Mouse (Mus musculus): ENCODE measurements around the gene Pgm5. TPM values are rescaled to one million over a fixed set of nuclear protein-coding genes. Genes with fewer than 3 reads are reported as not detected.

The Pgm5 gene
- polyA plus RNA-seq, 1 experiment from 2014 or later = 0.13 TPM

DNA sequence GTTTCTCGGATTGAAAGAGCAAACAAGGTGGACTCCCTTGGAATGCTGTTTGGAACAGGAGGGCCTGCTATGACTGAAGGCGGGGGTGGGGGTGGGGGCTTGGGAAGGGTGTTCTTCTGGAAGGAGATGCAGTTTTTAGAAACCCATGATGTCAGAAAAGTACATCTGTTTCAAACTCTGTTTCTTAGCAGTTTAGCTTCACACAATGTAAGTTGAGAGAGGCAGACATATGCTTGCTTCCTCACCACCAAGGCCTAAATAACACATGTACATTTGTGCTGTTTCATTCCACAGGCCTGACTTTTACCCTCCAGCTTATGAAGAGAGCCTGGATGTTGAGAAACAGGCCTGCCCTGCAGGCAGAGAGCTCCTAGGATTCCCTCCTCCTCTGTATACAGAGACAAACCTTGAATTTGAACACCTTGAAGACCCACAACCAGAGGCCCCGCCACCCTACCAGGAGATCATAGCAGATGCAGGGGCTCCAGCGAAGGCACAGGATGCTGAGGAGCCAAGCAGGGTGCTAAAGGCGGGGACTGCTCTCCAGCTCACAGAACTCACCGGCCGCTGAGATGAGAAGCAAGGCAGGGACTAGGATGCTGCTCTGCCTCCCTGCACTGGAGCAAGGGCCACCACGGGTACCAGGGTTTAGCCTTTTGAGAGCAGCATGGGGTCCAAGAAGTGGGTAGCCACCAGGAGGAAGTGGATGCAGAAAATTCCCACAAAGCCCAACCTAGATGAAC is 184.2 kb downstream of the Pgm5 start:
- WGBS = 67% methylated on average over 8 of the region's 8 CpGs
- no peaks in the 10 kb centered on the region for H3K36me3 ChIP-seq

DNA sequence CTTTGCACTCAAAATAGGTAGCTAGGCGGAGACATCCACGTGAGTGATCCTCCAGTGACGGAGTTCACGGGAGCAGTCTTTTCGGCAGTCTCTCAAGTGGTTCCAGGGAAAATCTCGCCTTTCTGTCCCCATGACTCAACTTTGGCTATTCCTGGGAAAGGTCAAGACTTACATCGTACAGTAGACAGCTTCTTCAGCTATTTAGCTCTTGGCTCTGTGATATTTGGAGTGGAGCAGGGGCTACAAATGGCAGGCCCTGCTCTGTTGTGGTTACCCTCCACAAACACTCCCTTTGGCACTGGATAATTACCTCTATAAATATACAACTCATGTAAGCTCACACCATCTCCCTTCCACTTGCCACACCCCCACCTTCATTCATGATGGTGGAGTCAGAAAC is 185.2 kb downstream of the Pgm5 start:
- H3K27ac ChIP-seq = no peak overlapping the region
- WGBS = 91% methylated on average over 7 of the region's 7 CpGs
- no peak overlapping the region for H3K4me3 ChIP-seq
- H3K36me3 ChIP-seq = no peaks in the 10 kb centered on the region
- H3K27me3 ChIP-seq (ENCODE audit: insufficient read depth, poor library complexity, severe bottlenecking) = no peaks in the 10 kb centered on the region
- H3K9me3 ChIP-seq = no peaks in the 10 kb centered on the region
- H3K4me1 ChIP-seq (replicated peaks) = peaks cover 8% of the 10 kb centered on the region; the same call in 1 of the 2 replicates
- no peak for DNase-seq (ENCODE audit: low spot score)

More for the DNA sequence above, 184.2 kb downstream of the Pgm5 start:
- Histone ChIP-seq H3K27ac (no peak overlapping the region), H3K4me3 (no peak overlapping the region), H3K9me3 (no peaks in the 10 kb centered on the region), H3K27me3 (ENCODE audit: insufficient read depth, poor library complexity, severe bottlenecking) (no peaks in the 10 kb centered on the region), H3K4me1 (replicated peaks) (no peaks in the 10 kb centered on the region)
- DNase-seq (ENCODE audit: low spot score) = no peak

DNA sequence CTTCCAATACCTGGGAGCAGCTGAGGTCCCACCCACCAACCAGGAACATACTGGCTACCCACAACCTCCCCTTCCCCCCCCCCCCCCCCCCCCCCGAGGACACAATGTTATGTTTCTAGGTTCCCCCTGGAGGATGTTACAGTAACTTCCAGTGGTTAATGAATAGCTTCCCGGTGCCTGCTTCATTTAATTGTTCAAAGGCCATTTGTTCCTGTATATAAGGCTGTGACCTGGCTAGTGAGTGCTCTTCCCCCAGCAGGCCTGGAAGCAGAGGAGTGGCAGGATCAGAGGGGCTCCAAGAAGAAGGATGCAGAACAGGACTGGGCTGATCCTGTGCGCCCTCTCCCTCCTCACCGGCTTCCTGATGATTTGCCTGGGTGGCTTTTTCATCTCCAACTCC is 187.9 kb downstream of the Pgm5 start, which contains the start of gene Tmem252:
Gene Tmem252, plus strand, starts transcription at position 247 of the 400 bp plus-strand sequence.
- Histone ChIP-seq H3K27ac (no peak within 1 kb of the TSS), H3K27me3 (ENCODE audit: insufficient read depth, poor library complexity, severe bottlenecking) (no peaks in the 10 kb centered on the region), H3K9me3 (no peaks in the 10 kb centered on the region), H3K36me3 (no peaks in the 10 kb centered on the region), H3K4me1 (replicated peaks) (peaks cover 11% of the 10 kb centered on the region; the same call in 1 of the 2 replicates), H3K4me3 (no peak within 1 kb of the TSS)
- WGBS = 67% methylated on average over 4 of the region's 4 CpGs
- no peak for DNase-seq (ENCODE audit: low spot score)

DNA sequence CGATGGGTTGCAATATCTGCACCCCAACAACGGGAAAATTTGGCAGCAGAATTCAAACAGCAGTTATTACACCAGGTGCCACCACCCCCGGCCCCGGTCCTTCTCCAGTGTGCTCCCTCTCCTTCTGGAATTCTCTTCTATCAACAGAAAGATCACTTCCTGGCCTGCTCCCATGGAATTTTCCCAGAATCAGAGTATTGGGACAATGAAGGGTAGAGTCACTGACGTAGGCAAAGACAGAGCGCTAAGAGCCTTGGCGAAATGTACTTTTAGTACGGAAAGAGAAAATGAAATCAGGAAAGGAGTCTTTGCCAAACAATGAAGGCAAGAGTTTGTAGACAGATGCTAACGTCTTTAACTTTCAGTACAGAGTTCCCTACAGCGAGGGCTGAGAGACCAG is 188.3 kb downstream of the Pgm5 start:
- Histone ChIP-seq H3K9me3 (no peaks in the 10 kb centered on the region), H3K36me3 (no peaks in the 10 kb centered on the region), H3K27ac (no peak overlapping the region), H3K4me1 (replicated peaks) (peaks cover 11% of the 10 kb centered on the region; the same call in 1 of the 2 replicates), H3K27me3 (ENCODE audit: insufficient read depth, poor library complexity, severe bottlenecking) (no peaks in the 10 kb centered on the region), H3K4me3 (no peak overlapping the region)
- 86% methylated on average over 10 of the region's 10 CpGs for WGBS
- DNase-seq (ENCODE audit: low spot score) = no peak

DNA sequence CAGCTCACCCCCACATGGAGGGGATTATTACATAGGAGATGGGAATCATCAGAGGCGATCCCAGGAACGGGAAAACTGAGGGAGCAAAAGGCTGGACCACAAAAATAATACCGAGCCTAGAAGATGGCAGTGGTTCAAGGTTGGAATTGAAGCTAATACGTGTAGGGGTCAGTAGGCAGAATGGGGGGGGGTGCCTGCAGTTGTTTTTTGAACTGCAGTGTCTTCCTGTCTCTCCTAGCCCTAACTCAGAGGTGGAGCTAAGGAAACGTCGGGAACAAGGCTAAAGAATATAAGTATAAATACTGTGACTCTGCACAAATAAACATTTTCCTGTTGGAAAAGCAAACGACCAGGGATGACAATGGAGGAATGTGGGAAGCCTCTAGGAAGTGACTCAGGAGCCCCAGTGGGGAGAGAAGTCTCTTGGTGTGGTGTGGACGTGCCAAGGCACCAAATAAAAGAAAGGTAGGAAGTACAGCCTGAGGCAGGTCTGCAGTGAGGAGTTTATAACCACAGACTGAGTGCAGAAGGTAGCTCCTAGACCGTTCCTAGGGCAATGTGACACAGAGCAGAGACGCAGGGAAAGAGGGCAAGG is 189.2 kb downstream of the Pgm5 start:
- H3K36me3 ChIP-seq = no peaks in the 10 kb centered on the region
- no peaks in the 10 kb centered on the region for H3K27me3 ChIP-seq (ENCODE audit: insufficient read depth, poor library complexity, severe bottlenecking)
- H3K4me3 ChIP-seq = no peak overlapping the region
- 74% methylated on average over 10 of the region's 10 CpGs for whole genome bisulfite sequencing
- H3K4me1 ChIP-seq (replicated peaks) = peaks cover 11% of the 10 kb centered on the region; the same call in 1 of the 2 replicates
- no peak overlapping the region for H3K27ac ChIP-seq
- no peaks in the 10 kb centered on the region for H3K9me3 ChIP-seq
- DNase-seq (ENCODE audit: low spot score) = no peak

DNA sequence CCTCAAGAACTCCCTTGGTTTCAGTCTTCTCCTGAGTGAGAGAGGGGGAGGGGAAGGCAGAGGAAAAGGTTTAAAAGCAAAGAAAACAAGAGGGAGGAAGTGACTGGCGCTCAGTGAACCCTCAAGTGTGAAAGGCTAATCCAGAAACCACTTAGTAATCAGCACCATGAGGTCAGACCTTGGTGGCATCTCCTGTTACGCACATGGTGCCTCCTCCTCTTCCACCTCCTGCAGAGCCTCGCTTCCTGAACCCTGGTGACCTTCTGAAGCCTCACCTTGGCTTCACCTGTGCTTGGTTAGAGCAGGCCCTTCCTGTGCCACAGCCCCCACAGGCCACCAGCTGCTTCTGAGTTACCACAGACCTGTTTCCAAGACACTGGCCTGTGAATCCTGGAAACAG is 190.1 kb downstream of the Pgm5 start:
- DNase-seq (ENCODE audit: low spot score) = no peak
- H3K27ac ChIP-seq = peak overlapping the region; percentile 46; the same call in 1 of the 2 replicates
- no peaks in the 10 kb centered on the region for H3K36me3 ChIP-seq
- no peaks in the 10 kb centered on the region for H3K27me3 ChIP-seq (ENCODE audit: insufficient read depth, poor library complexity, severe bottlenecking)
- 47% methylated on average over 3 of the region's 3 CpGs for WGBS
- H3K4me1 ChIP-seq (replicated peaks) = peaks cover 11% of the 10 kb centered on the region; the same call in 1 of the 2 replicates
- H3K4me3 ChIP-seq = no peak overlapping the region
- no peaks in the 10 kb centered on the region for H3K9me3 ChIP-seq

DNA sequence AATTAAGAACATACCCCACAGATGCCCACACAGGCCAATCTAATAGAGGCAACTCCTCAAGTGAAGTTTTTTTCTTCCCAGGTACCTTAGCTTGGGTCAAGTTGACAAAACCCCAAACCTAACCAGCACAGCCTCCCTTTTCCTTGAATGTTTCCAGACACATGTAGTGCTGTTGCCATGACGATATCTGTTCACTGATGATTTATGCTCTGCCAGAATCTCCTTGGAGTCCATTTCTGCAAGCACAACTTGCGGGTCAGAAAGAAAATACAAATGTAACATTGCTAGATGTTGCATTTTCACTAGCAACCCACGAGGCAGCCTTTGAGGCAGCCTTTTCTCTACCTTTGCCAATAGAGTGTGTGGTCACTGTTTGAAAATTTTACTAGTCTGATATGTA is 194.1 kb downstream of the Pgm5 start:
- DNase-seq (ENCODE audit: low spot score) = no peak
- 85% methylated on average over 3 of the region's 3 CpGs for WGBS
- no peak overlapping the region for H3K27ac ChIP-seq
- H3K27me3 ChIP-seq (ENCODE audit: insufficient read depth, poor library complexity, severe bottlenecking) = no peaks in the 10 kb centered on the region
- H3K4me3 ChIP-seq = no peak overlapping the region
- no peaks in the 10 kb centered on the region for H3K36me3 ChIP-seq
- peaks cover 11% of the 10 kb centered on the region; the same call in 1 of the 2 replicates for H3K4me1 ChIP-seq (replicated peaks)
- H3K9me3 ChIP-seq = no peaks in the 10 kb centered on the region

DNA sequence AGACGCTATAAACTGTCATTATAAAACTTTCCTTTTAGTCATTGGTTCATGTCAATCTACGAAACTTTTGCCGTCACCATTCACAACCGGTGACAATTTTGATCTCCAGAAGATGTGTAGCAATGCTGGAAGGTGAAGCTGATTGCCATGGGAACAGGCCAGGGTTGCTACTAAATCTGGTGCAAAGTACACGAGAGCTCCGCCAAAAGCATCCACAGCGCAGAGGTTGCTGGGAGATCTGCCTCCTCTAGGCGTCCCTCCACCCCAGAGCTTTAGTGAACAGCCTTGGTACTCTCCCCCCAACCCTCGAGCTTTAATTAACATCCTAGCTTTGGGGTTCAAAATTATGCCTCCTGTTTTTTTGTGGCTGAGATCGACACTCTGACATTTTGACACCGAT is 195.9 kb downstream of the Pgm5 start:
- no peaks in the 10 kb centered on the region for H3K9me3 ChIP-seq
- no peak overlapping the region for H3K4me3 ChIP-seq
- no peaks in the 10 kb centered on the region for H3K36me3 ChIP-seq
- no peak overlapping the region for H3K27ac ChIP-seq
- DNase-seq (ENCODE audit: low spot score) = no peak
- 81% methylated on average over 11 of the region's 11 CpGs for WGBS
- H3K4me1 ChIP-seq (replicated peaks) = no peaks in the 10 kb centered on the region
- H3K27me3 ChIP-seq (ENCODE audit: insufficient read depth, poor library complexity, severe bottlenecking) = no peaks in the 10 kb centered on the region

DNA sequence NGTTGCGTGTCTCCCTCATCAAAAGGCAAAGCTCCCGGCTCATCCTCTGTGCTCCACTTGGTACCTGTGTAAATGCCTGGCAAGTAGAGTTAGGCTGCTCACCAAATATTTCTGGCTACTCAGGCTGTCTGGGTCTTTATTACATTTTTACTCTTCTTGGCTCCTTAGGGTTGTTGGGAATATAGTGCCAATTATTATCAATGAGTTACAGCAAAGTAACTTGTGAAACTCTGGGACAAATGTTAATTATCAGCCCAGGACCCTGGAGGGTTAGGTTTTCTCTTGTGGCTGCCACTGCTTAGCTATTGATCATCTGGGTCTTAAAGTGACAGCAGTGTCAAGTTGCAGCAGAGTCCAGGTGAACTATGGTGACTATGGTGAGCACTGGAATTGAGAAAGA is 199.3 kb downstream of the Pgm5 start:
- Histone ChIP-seq H3K27ac (no peak overlapping the region), H3K36me3 (no peaks in the 10 kb centered on the region), H3K4me3 (no peak overlapping the region), H3K4me1 (replicated peaks) (0 out of 2 replicates have a peak, but pooled peaks cover 4% of the 10 kb centered on the region), H3K27me3 (ENCODE audit: insufficient read depth, poor library complexity, severe bottlenecking) (no peaks in the 10 kb centered on the region), H3K9me3 (no peaks in the 10 kb centered on the region)
- no peak for DNase-seq (ENCODE audit: low spot score)
- WGBS = over 99% methylated on average over 2 of the region's 2 CpGs

DNA sequence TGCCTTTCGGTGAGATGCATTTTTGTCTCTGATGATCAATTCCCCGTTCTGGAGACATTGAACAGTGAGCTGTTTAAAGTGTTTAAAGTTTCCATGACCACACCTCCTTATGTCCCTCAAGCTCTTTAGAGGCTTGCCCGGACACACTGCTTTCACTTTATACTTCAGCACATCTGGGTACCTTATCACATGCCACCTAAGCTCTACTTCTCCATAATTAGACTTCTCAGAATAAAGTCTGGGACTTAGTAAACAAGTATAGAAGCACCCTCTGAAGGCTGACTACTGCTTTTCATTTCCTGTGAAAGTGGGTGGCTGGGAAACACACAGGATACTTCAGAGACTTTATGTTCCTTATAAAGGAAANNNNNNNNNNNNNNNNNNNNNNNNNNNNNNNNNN is 204.7 kb downstream of the Pgm5 start:
- Histone ChIP-seq H3K9me3 (no peaks in the 10 kb centered on the region), H3K36me3 (no peaks in the 10 kb centered on the region), H3K27me3 (ENCODE audit: insufficient read depth, poor library complexity, severe bottlenecking) (no peaks in the 10 kb centered on the region), H3K27ac (no peak overlapping the region), H3K4me1 (replicated peaks) (peaks cover 23% of the 10 kb centered on the region), H3K4me3 (no peak overlapping the region)
- DNase-seq (ENCODE audit: low spot score) = no peak
- WGBS = 83% methylated on average over 3 of the region's 3 CpGs

DNA sequence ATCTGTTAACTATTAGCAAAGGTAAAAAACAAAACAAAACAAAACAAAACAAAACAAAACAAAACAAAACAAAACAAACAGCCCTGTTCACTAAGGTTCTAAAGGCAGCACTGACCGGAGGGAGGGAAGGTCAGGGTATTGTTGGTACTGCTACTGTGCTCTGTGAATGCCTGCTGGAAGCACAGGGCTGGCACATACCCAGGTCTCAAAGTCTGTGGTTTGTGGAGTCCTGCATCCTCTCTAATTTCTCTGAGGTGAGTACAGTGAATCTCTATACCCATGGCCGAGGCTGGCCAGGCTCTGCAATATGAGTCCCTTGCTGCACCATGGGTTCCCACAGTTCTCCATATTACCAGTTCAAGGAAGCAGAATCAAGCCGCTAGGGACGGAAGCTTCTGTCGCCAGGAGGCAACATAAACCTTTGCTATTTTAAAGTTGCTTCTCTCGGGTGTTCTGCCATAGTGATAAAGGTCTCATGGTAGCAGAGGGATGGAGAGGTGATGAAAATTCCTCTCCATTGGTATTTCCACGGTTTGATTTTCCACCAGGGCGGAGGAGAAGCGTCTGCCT is 208.3 kb downstream of the Pgm5 start:
- Histone ChIP-seq H3K27me3 (ENCODE audit: insufficient read depth, poor library complexity, severe bottlenecking) (no peaks in the 10 kb centered on the region), H3K4me3 (no peak overlapping the region), H3K9me3 (no peaks in the 10 kb centered on the region), H3K4me1 (replicated peaks) (peaks cover 19% of the 10 kb centered on the region), H3K27ac (no peak overlapping the region), H3K36me3 (no peaks in the 10 kb centered on the region)
- DNase-seq (ENCODE audit: low spot score) = no peak
- whole genome bisulfite sequencing = 69% methylated on average over 9 of the region's 9 CpGs

DNA sequence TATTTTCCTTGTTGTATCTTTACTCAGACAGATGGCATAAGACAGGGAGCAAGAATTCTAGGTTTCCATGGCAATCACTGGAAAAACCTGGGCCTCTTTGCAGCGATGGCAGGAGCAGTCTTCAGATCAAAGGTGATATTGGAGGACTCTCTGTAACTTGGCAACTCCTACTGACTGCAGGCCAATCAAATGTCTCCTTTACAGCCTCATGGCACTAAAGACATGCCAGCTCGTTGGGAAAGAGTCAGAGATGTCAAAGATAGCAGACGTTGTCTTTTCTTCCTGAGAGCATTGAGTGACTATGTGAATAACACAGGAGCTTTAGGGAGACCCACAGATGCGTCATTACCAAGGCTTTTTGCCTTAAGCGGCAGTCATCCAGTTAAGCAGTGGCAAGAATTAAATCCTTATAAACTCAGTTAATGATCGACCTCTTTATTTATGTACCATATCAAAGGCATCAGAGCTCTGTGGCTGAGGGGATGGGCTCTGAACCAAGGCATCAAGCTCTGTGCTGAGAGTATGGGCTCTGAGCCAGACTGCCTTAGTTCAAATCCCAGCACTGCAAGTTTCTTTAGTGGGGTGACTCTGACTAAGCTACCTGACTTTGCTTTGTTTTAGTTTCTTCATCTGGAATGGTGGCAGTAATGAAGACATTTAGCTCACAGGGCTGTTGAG is 209.2 kb downstream of the Pgm5 start:
- H3K9me3 ChIP-seq = no peaks in the 10 kb centered on the region
- H3K27me3 ChIP-seq (ENCODE audit: insufficient read depth, poor library complexity, severe bottlenecking) = no peaks in the 10 kb centered on the region
- no peak overlapping the region for H3K27ac ChIP-seq
- peaks cover 19% of the 10 kb centered on the region for H3K4me1 ChIP-seq (replicated peaks)
- no peak for DNase-seq (ENCODE audit: low spot score)
- WGBS = 55% methylated on average over 6 of the region's 6 CpGs
- no peak overlapping the region for H3K4me3 ChIP-seq
- no peaks in the 10 kb centered on the region for H3K36me3 ChIP-seq

DNA sequence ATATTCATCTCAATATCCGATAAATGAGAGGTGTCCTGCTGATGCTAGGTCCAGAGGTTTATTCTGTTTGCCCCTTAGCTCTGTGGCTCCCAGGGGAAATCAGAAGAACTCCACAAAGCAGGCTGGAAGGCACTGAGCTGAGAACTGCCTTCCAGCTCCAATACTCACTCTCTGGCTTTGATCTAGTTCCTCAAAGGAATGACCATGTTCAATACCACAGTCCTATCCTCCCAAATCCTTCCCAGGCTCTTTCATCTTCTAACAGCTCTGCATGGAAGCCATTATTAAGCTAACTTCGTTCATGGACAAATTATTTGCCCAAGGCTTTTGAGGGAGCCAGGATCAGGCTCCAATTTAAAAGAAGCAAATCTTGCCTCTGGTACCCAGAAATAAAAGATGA is 210.1 kb downstream of the Pgm5 start:
- H3K27me3 ChIP-seq (ENCODE audit: insufficient read depth, poor library complexity, severe bottlenecking) = no peaks in the 10 kb centered on the region
- no peak for DNase-seq (ENCODE audit: low spot score)
- 62% methylated on average over 2 of the region's 2 CpGs for WGBS
- H3K4me3 ChIP-seq = no peak overlapping the region
- H3K27ac ChIP-seq = no peak overlapping the region
- no peaks in the 10 kb centered on the region for H3K36me3 ChIP-seq
- peaks cover 19% of the 10 kb centered on the region for H3K4me1 ChIP-seq (replicated peaks)
- no peaks in the 10 kb centered on the region for H3K9me3 ChIP-seq

Data from hindbrain, embryonic 10.5 days (tissue).